Mouse (Mus musculus) T-helper 2 cell (primary cell): ENCODE results near the gene Cd93.

Experiments used
- in situ Hi-C: fragments of 300-600 bp; cut with MboI, MseI; formaldehyde crosslinking; loops from one replicate; pipeline ENCODE4 v1.15.1; 2025; ENCODE audit warnings: high pct_unique_total_duplicates

Gene Cd93

DNA sequence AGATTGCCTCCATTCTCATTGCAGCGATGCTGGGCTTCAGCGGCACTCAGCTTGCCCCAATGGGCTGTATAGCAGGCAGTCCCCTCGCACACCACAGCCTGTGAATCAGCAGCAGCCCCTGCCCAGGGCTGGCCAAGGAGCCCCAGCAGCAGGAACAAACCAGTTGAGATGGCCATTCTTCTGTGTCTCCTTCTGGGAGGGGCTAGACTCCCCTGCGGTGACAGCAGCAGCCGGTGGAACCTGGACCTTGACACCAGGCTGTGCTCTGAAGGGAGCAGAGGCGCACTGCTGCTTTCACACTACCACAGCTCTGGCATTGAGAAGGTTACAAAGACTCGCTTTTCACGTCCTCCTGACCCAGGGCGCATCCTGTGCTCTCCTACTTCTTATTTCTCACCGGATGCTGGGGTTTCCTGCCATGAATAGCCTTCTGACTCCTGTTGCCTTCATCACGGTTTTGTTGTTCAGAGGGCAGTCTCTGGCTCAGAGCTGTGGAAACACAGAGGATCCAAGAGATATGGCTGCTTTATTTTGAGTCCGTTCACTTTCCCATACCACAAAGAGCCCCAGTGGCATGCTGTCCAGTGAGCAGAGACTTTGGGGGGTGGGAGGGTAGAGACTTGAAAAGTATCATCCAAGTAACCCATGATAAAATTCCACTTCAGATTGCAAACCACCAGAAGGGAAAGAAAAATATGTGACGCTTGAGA, at the start of gene Cd93:
Gene Cd93 (minus strand): TSS at position 315 of the 710 bp plus-strand sequence.
- in situ Hi-C loops: no loop called here

DNA sequence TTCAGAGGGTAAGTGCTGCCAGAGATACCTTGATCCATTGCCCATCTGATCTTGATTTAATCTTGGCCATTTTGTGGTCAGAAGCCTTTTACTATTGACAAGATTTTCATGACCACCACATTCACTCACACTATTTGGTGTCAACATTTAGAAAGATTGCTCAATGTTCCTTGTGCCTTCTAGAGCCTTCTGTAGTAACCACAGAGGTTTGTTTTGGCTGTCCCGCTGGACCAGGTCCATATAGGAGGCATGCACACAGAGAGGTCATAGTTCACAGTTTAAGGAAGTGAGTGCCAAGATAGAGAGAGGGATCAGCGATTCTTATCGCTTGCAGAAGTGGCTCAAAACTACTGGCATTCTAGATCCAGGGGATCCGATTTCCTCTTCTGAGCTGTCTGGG, 48.7 kb upstream of the Cd93 start:
- in situ Hi-C loops: no loop called here

DNA sequence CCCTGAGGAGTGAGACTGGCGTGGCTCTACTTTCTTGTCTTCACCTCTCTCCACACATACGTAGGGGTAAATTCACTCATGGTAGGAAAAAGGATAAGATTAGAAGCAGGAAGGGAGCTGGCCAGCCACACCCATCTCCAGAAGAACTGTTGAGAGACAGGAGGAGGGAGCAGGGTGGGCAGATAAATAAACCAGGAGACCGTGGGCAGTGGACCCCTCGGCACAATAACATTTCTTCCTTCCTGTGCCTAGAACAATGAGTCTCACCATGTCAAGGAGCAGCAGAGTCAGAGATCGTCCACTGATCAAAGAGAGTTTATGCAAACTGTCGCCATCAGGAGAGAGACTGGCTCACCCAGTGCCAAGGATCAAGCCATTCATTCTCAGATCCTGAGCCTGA, 46.8 kb upstream of the Cd93 start:
- in situ Hi-C loops: no loop called here

DNA sequence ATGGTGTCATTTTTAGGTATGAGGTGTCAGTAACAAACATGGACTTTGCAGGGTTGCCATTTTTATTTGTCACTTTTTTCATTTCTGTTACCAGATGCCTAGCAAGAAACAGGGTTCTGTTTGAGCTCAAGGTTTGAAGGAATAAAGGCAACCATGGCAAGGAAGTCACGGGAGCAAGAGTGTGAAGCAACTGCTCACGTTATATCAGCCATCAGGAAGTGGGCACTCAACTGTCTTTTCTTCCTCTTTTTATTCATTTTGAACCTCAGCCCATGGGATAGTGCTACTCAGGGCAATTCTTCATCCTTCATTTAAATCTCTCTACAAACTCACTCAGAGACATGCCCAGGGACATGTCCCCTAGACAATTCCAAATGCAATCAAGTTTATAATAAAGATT, 45.5 kb upstream of the Cd93 start:
- in situ Hi-C loops: no loop called here

DNA sequence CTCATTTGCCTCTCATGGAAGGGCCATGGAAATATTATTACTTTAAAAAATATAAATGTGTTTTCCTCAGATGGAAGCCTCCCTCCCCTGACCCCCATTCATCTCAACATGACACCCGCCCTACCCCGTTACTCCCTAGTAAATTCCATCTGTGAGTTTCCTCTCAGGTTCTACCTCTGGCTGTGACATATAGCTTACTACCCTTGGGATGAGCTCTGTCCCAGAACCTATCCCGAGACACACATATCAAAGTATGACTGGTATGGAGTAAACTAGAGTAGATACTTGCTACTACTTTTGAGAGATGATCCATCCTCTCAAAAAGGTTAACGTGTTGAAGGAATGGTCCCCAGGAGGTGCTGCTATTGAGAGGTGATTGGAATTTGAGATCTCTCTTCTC, 42.2 kb upstream of the Cd93 start:
- in situ Hi-C loops: no loop called here

DNA sequence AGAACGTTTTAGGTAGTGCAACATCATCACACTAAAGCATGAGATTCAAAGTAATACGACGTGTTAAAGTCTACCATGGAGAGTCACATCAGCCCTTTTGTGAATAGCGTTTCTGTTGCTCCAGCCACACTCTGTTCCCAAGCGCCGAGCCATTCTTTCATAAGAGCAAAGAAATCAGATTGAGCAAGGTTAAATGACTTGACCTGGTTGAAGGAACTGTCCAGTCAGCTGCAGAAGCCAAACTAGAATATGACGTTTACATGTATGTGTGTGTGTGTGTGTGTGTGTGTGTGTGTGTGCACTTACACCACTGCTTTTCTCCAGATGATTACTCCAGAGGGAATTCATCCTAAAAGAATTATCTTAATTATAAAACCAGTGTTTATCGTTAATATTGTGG, 37.0 kb upstream of the Cd93 start:
- in situ Hi-C loops: no loop called here

DNA sequence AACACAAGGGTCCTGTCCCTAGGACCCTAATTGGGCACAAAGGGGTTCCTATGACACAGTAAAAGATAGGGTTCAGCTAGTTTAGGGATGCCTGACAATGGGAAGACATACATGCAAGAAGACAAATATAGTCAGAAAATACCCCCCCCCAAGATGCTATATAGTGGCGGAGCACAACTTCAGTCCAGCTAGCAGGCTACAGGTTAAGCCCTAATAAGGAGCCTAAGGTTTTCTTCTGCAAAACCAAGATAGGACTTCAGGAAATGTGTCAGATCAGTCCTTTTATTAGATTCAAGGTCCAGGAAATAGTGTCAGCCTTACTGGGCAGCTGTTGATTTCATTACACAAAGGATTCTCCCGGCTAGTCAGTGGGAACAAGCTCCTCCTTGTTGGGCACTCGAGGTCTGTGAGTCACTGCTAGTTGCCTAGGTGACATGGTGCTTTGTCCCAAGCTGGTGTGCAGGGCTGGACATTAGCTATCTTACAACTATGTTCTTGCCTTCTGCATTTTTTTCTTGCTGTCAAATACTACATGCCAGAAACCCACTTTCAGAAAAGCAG, 34.9 kb upstream of the Cd93 start:
- in situ Hi-C loops: no loop called here

DNA sequence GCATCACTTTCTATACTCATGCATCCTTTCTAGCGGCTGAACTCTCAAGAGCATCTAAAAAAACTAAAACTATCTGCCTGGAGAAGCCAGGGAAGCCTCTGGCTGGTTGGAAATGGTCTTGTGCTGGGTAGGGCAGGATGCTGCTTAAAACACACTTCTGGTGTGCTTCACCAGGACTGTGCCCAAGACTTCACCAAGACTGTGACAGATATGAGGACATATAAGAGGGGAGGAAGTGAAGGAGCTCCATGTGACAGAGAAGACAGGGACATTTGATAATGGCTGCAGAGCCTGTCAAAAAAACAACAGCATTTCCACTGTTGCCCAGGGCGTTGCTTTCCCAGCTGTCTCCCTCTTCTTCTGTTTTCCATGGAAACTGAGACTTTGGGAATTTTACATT, 34.0 kb upstream of the Cd93 start:
- in situ Hi-C loops: no loop called here

DNA sequence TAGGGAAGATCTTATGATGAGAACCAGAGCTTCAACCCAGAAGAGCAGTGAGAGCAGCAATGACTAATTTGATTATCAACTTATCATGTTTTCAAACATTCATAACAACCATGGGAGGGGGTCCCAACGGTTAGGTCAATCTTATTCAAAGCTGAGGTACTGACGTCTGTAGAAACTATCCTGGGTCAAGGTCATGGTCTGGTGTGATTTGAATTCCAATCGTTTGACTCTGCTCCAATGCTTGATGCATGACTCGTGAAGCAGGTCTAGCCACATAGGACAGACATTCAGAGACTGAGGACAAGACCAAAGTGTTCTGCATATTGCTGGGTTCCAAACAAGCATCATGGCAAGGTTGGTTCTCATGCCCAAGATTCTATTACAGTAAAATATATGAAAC, 33.2 kb upstream of the Cd93 start:
- in situ Hi-C loops: no loop called here

DNA sequence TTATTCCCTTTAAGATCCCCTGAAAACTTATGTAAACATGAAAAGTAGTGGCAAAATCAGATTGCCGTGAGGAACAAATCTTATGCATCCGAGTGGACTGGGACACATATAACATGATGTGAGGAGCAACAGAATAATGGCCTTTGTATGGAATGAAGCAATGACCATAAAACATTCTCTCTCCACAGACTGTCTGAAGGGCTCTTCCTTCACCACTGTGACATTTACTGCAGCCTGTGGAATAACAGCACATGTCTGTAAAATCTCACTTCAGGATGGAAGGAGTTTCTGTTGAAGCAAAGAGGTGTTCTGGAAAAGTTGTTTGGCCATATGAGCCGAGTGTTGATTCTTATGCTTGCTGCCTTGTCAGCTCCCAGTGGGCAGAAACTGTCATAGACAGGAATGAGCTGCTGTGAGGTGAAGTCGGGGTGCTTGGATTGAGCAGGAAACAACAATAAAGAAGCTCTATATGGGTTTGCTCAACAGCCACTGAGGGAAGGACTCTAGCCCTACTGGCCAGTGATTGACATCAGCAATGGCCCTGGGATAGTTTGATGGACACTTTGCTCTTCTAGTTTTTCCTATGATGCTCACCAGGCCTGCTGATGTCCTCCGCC, 32.6 kb upstream of the Cd93 start:
- in situ Hi-C loops: no loop called here

DNA sequence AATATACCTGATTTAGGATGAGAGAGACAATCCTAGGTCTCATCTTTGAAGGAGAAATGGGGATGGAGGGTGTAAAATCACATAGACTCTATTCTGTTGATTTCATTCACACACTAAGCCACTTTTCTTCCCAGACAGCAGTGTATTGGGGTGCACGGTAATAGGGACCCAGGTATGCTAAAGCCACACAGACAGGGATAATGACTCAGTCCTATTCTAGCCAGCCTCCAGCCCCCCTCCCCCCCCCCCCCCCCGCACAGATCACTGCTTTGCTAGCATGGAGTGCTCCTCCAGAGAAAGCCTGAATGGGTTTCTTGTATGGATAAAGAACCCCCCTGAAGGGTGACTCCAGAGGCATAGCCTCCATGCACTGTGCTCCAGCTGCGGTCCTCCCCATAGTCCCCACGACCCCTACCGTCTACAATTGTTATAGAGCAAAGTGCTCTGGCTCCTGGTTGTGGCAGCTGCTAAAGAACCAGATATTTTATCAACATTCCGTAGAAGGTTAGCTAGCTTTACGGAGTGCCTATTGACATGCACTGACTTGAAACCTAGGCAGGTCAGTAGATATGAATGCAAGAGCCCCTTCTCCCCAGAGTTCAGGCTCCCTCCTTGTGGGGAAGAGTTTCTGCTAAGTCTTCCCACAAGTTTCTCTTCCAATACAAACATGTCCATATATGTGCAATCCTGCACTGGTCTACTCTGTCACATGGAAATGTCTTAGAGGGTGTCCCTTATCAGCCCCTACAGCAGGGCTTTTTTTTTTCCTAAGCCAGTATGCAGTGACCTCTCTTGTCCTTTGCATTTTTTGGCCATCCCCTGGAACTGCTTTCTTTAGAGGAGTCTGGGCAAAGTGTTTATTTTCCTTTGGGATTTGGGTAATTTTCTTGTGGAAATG, 26.2 kb upstream of the Cd93 start:
- in situ Hi-C loops: no loop called here

DNA sequence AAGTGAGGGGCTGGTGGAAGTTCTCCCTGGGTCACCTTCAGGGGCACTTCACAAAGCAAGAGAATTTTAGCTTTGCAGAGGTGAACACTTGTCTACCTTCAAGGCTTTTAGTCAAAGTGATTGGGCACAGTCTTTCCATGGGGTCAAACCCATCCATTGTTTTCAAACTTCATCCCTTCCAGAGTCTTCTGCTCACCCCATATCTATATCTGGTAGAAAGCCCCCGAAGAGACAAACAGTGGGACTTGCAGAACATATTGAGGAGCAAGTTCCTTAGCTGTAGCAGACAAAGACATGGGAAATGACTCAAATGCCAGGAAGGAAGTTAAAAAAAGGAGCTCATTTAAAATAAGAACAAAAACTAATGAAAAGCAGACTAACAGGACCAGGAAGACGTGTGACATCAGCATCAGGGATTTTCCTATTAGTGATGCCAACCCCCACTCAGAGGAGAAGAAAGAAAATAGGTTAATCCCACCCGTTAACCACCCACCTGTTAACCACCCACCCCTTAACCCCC, 24.6 kb upstream of the Cd93 start:
- in situ Hi-C loops: no loop called here

DNA sequence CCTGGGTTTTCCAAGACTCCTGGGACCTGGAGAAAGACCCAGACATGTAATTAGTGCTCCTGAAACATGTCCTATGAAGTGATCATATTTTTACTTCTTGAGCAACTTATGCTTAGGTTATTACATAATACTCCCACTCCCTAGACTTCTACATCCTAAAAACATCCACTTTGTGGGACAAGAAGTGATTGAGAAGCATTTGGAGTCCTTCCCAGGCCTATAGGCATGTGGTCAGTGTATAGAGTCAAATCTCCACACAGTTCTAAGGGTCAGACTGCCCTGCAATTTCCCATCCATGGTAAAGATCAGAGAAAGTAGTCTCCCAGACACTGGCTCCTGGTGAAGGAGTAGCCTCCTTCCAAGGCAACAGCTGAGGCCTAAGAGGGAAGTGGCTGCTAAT, 12.0 kb upstream of the Cd93 start:
- in situ Hi-C loops: no loop called here

DNA sequence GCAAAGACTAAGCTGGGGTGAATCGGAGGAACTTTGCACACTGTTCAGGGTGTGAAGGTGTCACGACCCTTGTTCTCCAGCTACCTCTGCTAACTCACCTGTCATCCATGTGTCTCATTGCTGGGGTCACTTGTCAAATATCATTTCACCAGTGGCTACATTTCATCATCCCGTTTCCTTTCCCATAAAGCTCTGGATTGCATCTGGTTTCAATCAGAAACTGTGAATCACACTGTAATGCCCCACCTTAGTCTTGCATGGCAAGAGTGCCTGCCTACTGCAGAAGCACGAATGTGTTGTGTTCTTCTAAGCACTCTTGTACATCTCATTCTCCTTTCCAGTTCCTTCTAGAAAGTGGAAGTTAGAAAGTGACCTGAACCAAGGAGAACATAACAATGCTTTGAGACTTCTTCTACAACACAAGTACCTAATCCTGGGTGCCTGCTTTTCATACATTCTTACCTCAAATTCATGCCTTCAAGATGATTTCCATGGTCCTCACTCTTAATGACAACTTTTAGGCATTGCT, 10.7 kb upstream of the Cd93 start:
- in situ Hi-C loops: no loop called here

DNA sequence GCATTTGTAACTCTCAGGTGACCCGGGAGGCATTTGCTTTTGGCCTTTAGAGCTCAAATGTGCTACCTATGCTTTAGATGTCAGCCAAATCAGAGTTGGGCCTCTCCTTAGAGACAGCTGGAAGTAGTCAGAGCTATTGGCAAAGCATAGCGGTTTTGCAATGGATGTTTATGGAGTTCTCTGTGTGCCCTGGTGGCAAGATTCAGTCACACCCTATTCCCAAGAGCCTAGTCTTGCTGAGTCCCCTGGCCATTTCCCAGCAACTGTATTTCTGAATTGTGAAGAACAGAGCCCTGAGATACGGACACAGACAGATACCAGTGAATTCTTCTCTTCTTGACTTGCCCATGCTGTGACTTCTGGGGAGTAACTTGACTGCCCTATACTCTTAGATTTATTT, 9.7 kb upstream of the Cd93 start:
- in situ Hi-C loops: no loop called here

DNA sequence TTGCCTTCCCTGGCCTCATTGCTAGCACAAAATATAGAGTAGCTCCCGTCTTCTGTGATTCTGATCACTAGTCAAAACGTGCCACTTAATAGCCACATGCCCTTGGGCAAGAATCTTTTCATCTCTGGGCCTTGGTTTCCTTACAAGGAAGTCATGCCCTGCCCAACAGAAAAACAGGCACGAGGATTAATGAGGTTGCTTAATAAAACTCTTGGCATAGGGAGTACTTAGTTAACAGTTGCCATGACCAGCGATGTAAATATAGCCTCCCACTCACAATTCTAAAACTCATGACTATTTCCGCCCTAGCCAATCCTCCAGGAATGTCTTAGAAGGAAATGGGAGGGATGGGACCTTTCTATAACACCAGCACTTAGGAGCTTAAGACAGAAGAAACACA, 8.1 kb upstream of the Cd93 start:
- in situ Hi-C loops: no loop called here

DNA sequence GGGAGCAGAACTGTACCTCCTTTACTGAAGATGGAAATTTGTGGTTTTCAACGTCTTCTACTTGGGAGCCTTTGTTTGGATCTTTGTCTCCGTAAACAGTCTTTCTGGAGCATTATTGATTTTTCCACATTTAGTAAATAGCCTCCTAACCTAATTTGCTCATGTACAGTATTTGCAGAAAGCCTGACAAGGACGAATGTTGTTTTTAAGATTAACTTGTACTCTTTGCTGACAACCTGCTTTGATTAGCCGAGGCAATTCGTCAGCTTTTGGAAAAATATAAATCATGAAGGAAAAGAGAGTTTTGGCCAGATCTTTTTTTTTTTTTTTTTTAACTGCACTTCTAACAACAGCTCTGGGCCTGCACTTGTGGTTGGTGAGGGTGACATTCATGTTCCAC, 7.3 kb upstream of the Cd93 start:
- in situ Hi-C loops: no loop called here

DNA sequence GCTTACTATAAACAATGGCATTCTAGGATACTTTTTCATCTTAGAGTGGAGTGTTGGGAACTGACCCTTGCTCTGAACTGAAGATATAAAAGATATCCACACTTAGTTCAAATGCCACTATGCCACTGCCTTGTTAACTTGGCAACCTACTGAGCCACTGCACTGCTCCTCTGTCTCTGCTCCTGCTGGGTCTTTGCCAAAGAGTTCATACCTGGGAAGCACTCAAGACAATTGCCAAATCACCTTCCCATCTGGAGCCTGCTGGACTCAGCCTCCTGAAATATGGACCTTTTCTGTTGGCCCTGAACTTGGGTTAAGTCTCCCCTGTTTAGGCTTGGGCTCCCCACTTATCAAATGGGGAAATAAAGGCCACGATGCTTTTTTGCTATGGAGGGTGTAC, 6.3 kb upstream of the Cd93 start:
- in situ Hi-C loops: no loop called here

DNA sequence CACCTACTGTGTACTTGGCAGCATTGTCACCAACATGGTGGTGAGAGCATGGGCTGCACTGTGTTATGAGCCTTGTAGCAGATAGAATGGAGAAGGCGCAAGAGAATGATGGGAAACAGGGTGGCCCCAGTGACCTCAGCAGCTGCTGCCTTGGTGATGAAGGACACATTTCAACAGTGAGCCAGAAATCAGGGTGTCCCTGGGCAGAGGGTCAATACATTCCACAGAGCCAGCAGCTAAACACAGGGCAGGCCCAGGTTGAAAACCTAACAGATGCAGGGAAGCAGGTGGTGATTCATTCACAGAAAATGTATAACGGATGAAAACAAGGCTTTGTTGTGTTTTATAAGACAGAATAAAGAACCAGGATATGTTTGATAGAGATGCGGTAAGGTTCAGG, 3.1 kb upstream of the Cd93 start:
- in situ Hi-C loops: no loop called here

DNA sequence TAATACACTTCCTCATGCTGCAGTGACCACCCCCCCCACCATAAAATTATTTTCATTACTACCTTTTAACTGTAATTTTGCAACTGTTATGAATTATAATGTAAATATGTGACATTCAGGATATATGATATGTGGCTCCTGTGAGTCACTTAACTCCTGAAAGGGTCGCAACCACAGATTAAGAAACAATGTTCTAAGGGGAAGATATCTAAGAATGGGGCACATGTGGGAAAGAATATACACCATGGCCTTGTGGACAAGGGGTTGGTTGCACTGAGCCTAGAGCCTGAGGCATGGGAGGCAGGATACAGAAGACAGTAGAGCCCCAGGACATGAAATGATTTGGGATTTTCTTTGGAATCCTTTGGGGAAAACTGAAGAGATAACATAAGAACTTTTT, 2.3 kb upstream of the Cd93 start:
- in situ Hi-C loops: no loop called here

DNA sequence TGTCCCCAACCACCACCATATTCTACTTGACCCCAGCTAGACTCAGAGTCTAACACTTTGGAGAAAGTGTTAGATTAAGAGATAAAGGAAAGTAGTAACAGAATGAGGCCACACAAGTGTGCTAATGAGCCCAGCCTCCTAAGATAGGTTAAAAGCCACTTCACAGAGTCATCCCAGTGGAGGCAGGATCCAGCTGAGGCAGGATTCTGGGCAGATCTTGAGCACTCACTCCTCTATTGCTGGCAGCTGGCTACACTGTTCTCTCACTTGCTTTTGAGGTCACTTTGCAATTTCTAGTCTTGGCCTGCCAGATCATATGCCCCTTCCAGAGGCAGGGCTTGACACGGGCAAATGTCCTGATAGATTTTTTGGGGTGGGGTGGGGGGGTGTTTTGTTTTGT, 1.1 kb upstream of the Cd93 start:
- in situ Hi-C loops: no loop called here

DNA sequence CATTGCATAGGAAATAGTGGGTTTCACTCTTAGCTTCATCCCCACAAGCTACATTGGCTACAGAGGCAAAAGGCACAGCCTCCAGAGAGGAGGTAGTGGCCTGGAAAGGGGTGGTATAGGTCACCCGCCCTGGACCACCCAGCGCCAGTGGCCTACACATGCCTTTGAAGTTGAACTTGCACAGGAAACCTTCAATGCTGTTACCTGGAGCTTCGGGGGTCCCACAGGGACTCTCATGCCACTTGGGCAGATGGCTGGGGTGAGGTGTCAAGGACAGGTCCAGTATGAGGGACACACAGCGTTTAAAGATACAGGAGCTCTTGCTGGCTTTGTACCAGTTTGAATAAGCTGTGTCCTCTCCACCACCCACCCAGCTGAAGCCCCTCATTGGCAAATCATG, 653 bp downstream of the Cd93 start:
- in situ Hi-C loops: no loop called here
